In genomic region chr1:155689141-155689540, GRCm38 (mm10) we compare ENCODE assay signal across 28 mouse cellular contexts.
"Had no signal": no experiment of that assay in that cellular context is flagged by ENCODE, and none has a peak within 500 bp of the region (broad histone marks: within the 10 kb centered on the region; RNA-seq: fewer than 3 reads in every experiment).

No protein-coding gene starts in this region.

- ATAC-seq: liver, embryonic 12.5 days; liver, postnatal 0 days; midbrain, embryonic 13.5 days; midbrain, embryonic 15.5 days; midbrain, embryonic 16.5 days had no signal

- H3K4me1 ChIP-seq: liver, embryonic 12.5 days; liver, embryonic 13.5 days; liver, embryonic 15.5 days; megakaryocyte, embryonic 14.5 days; midbrain, embryonic 10.5 days; midbrain, embryonic 12.5 days had no signal

- H3K4me2 ChIP-seq: limb, embryonic 12.5 days; limb, embryonic 13.5 days; limb, embryonic 15.5 days; liver, embryonic 11.5 days; liver, embryonic 12.5 days; liver, embryonic 13.5 days; liver, embryonic 15.5 days; lung, embryonic 14.5 days; lung, embryonic 15.5 days; midbrain, embryonic 12.5 days; midbrain, embryonic 13.5 days; midbrain, embryonic 15.5 days; neural tube, embryonic 12.5 days had no signal

- DNase-seq: left cerebral cortex, postnatal 4 days; liver; liver, embryonic 13.5 days; liver, postnatal 0 days; lung, adult 2 months; lung, embryonic 14.5 days; lung, postnatal 10 days; lung, postnatal 14 days; lung, postnatal 4 days; midbrain, embryonic 14.5 days had no signal

- H3K27me3 ChIP-seq: limb, embryonic 12.5 days; limb, embryonic 15.5 days; liver, embryonic 12.5 days; liver, embryonic 13.5 days; liver, embryonic 15.5 days; lung, embryonic 15.5 days; megakaryocyte, embryonic 14.5 days; midbrain, embryonic 12.5 days; midbrain, embryonic 13.5 days; midbrain, embryonic 15.5 days; neural tube, embryonic 12.5 days had no signal

- H3K4me3 ChIP-seq: limb, embryonic 10.5 days; limb, embryonic 12.5 days; limb, embryonic 13.5 days; limb, embryonic 15.5 days; liver, embryonic 12.5 days; liver, embryonic 13.5 days; liver, embryonic 15.5 days; lung, embryonic 15.5 days; megakaryocyte, embryonic 14.5 days; midbrain, embryonic 10.5 days; midbrain, embryonic 12.5 days; midbrain, embryonic 13.5 days; midbrain, embryonic 15.5 days; myocyte; neural tube, embryonic 12.5 days had no signal

- H3K36me3 ChIP-seq: limb, embryonic 12.5 days; limb, embryonic 15.5 days; liver, embryonic 13.5 days; liver, embryonic 15.5 days; lung, embryonic 15.5 days; midbrain, embryonic 10.5 days; midbrain, embryonic 12.5 days; midbrain, embryonic 13.5 days; midbrain, embryonic 15.5 days; neural tube, embryonic 12.5 days had no signal

- H3K9me3 ChIP-seq: limb, embryonic 10.5 days; limb, embryonic 12.5 days; limb, embryonic 13.5 days; limb, embryonic 15.5 days; liver, embryonic 12.5 days; liver, embryonic 13.5 days; liver, embryonic 15.5 days; lung, embryonic 15.5 days; megakaryocyte, embryonic 14.5 days; midbrain, embryonic 10.5 days; midbrain, embryonic 12.5 days; midbrain, embryonic 13.5 days; midbrain, embryonic 15.5 days; neural tube, embryonic 12.5 days had no signal

- H3K9ac ChIP-seq: limb, embryonic 12.5 days; limb, embryonic 13.5 days; limb, embryonic 15.5 days; liver, embryonic 12.5 days; liver, embryonic 13.5 days; liver, embryonic 14.5 days; liver, embryonic 15.5 days; liver, postnatal 0 days; lung, embryonic 14.5 days; lung, embryonic 15.5 days; midbrain, embryonic 12.5 days; midbrain, embryonic 13.5 days; midbrain, embryonic 15.5 days; neural tube, embryonic 12.5 days had no signal

- H3K27ac ChIP-seq: limb, embryonic 10.5 days; limb, embryonic 12.5 days; limb, embryonic 13.5 days; limb, embryonic 15.5 days; liver, embryonic 12.5 days; liver, embryonic 13.5 days; liver, embryonic 14.5 days; liver, embryonic 15.5 days; lung, embryonic 15.5 days; macrophage; midbrain, embryonic 10.5 days; midbrain, embryonic 12.5 days; midbrain, embryonic 13.5 days; midbrain, embryonic 15.5 days; neural tube, embryonic 12.5 days had no signal
